Mouse (Mus musculus): ENCODE data around the gene Olfr1305. TPM values are rescaled to one million over a fixed set of nuclear protein-coding genes. Genes with fewer than 3 reads are reported as not detected.

Gene Olfr1305
- polyA plus RNA-seq (2014; fragmentation: Nextera tagmentation; extraction: Ambion mirVana), result not detected in 2 replicates

GRCm38 (mm10) chr2:111877049-111877448 is at the start of gene Olfr1305:
TSS of gene Olfr1305 (minus strand) at chr2:111877149.
- H3K36me3 ChIP-seq (ENCODE audit: control insufficient read depth, insufficient read depth, low read length), result no peaks in the 10 kb centered on the region

GRCm38 (mm10) chr2:111916171-111916570 is 39.2 kb upstream of the Olfr1305 start, which contains the start of gene Olfr1306:
TSS of gene Olfr1306 (minus strand) at chr2:111916271.
- no peak within 1 kb of the TSS for H3K9ac ChIP-seq (ENCODE audit: low read length)
- no peak within 1 kb of the TSS for H3K4me3 ChIP-seq (ENCODE audit: control insufficient read depth in 1 of 2, insufficient read depth in 1 of 2, low read depth in 1 of 2, low read length in 2 of 2)
- no peak within 1 kb of the TSS for H3K27ac ChIP-seq (replicated peaks in 1 of 2; ENCODE audit: control insufficient read depth in 1 of 2, insufficient read depth in 1 of 2, low read depth in 2 of 2, low read length in 2 of 2)
- no peaks in the 10 kb centered on the region for H3K27me3 ChIP-seq (ENCODE audit: control insufficient read depth, insufficient read depth, low read length)
- H3K36me3 ChIP-seq (ENCODE audit: control insufficient read depth, insufficient read depth, low read length), result no peaks in the 10 kb centered on the region
- 80% methylated on average over 1 of the region's 1 CpGs for WGBS
- no peak for ATAC-seq (ENCODE audit: insufficient number of reproducible peaks, insufficient read depth, low FRiP score, low read depth)
- H3K4me2 ChIP-seq (ENCODE audit: low read length), result no peak within 1 kb of the TSS
- H3K9me3 ChIP-seq (ENCODE audit: control insufficient read depth, low read length), result no peaks in the 10 kb centered on the region
- no peaks in the 10 kb centered on the region for H3K4me1 ChIP-seq (ENCODE audit: control insufficient read depth in 2 of 2, insufficient read depth in 2 of 2, low read length in 2 of 2)

More at GRCm38 (mm10) chr2:111877049-111877448, at the start of gene Olfr1305:
- 85% methylated on average over 2 of the region's 2 CpGs for WGBS
- no peaks in the 10 kb centered on the region for H3K27me3 ChIP-seq (ENCODE audit: control insufficient read depth, insufficient read depth, low read length)
- H3K9ac ChIP-seq (ENCODE audit: low read length), result no peak within 1 kb of the TSS
- H3K4me2 ChIP-seq (ENCODE audit: low read length), result no peak within 1 kb of the TSS
- H3K4me3 ChIP-seq (ENCODE audit: control insufficient read depth in 1 of 2, insufficient read depth in 1 of 2, low read depth in 1 of 2, low read length in 2 of 2), result no peak within 1 kb of the TSS
- no peak within 1 kb of the TSS for H3K27ac ChIP-seq (replicated peaks in 1 of 2; ENCODE audit: control insufficient read depth in 1 of 2, insufficient read depth in 1 of 2, low read depth in 2 of 2, low read length in 2 of 2)
- H3K9me3 ChIP-seq (ENCODE audit: control insufficient read depth, low read length), result no peaks in the 10 kb centered on the region
- no peaks in the 10 kb centered on the region for H3K4me1 ChIP-seq (ENCODE audit: control insufficient read depth in 2 of 2, insufficient read depth in 2 of 2, low read length in 2 of 2)
- no peak for ATAC-seq (ENCODE audit: insufficient number of reproducible peaks, insufficient read depth, low FRiP score, low read depth)

- H3K36me3 ChIP-seq (ENCODE audit: control insufficient read depth, insufficient read depth, low read length), result no peaks in the 10 kb centered on the region
- H3K27me3 ChIP-seq (ENCODE audit: control insufficient read depth, insufficient read depth, low read length), result no peaks in the 10 kb centered on the region
- H3K4me1 ChIP-seq (ENCODE audit: control insufficient read depth in 2 of 2, insufficient read depth in 2 of 2, low read length in 2 of 2), result no peaks in the 10 kb centered on the region
- no peak within 1 kb of the TSS for H3K27ac ChIP-seq (replicated peaks in 1 of 2; ENCODE audit: control insufficient read depth in 1 of 2, insufficient read depth in 1 of 2, low read depth in 2 of 2, low read length in 2 of 2)
- ATAC-seq (ENCODE audit: insufficient number of reproducible peaks, insufficient read depth, low FRiP score, low read depth), result no peak
- no peak within 1 kb of the TSS for H3K9ac ChIP-seq (ENCODE audit: low read length)
- WGBS, result 75% methylated on average over 2 of the region's 2 CpGs
- H3K9me3 ChIP-seq (ENCODE audit: control insufficient read depth, low read length), result no peaks in the 10 kb centered on the region
- no peak within 1 kb of the TSS for H3K4me3 ChIP-seq (ENCODE audit: control insufficient read depth in 1 of 2, insufficient read depth in 1 of 2, low read depth in 1 of 2, low read length in 2 of 2)
- H3K4me2 ChIP-seq (ENCODE audit: low read length), result no peak within 1 kb of the TSS
Measured at GRCm38 (mm10) chr2:111820240-111820639, 56.7 kb downstream of the Olfr1305 start, which contains the start of gene Olfr1303. TSS of gene Olfr1303 (minus strand) at chr2:111820340.

Other genes starting within 250 kb of the Olfr1305 start
- gene Olfr1298, start 227.9 kb downstream of the Olfr1305 start, polyA plus RNA-seq (2014; fragmentation: Nextera tagmentation; extraction: Ambion mirVana), result not detected in 2 replicates
- gene Olfr1299, start 215.7 kb downstream of the Olfr1305 start, polyA plus RNA-seq (2014; fragmentation: Nextera tagmentation; extraction: Ambion mirVana), result not detected in 2 replicates
- not detected in 2 replicates for gene Olfr1301, start 126.1 kb downstream of the Olfr1305 start, polyA plus RNA-seq (2014; fragmentation: Nextera tagmentation; extraction: Ambion mirVana)
- not detected in 2 replicates for gene Olfr1302, start 99.7 kb downstream of the Olfr1305 start, polyA plus RNA-seq (2014; fragmentation: Nextera tagmentation; extraction: Ambion mirVana)
- not detected in 2 replicates for gene Olfr1303, start 56.8 kb downstream of the Olfr1305 start, polyA plus RNA-seq (2014; fragmentation: Nextera tagmentation; extraction: Ambion mirVana)
- not detected in 2 replicates for gene Olfr1306, start 39.1 kb upstream of the Olfr1305 start, polyA plus RNA-seq (2014; fragmentation: Nextera tagmentation; extraction: Ambion mirVana)
- gene Olfr1307, start 72.3 kb upstream of the Olfr1305 start, polyA plus RNA-seq (2014; fragmentation: Nextera tagmentation; extraction: Ambion mirVana), result not detected in 2 replicates
- gene Olfr1308, start 87.8 kb upstream of the Olfr1305 start, polyA plus RNA-seq (2014; fragmentation: Nextera tagmentation; extraction: Ambion mirVana), result not detected in 2 replicates
- not detected in 2 replicates for gene Olfr1309, start 113.1 kb upstream of the Olfr1305 start, polyA plus RNA-seq (2014; fragmentation: Nextera tagmentation; extraction: Ambion mirVana)
- not detected in 2 replicates for gene Olfr1310, start 135.6 kb upstream of the Olfr1305 start, polyA plus RNA-seq (2014; fragmentation: Nextera tagmentation; extraction: Ambion mirVana)
- gene Olfr1311, start 147.3 kb upstream of the Olfr1305 start, polyA plus RNA-seq (2014; fragmentation: Nextera tagmentation; extraction: Ambion mirVana), result not detected in 2 replicates
- not detected in 2 replicates for gene Olfr1312, start 173.1 kb upstream of the Olfr1305 start, polyA plus RNA-seq (2014; fragmentation: Nextera tagmentation; extraction: Ambion mirVana)
- gene Olfr1313, start 200.7 kb upstream of the Olfr1305 start, polyA plus RNA-seq (2014; fragmentation: Nextera tagmentation; extraction: Ambion mirVana), result not detected in 2 replicates
- gene Olfr1314, start 219.6 kb upstream of the Olfr1305 start, polyA plus RNA-seq (2014; fragmentation: Nextera tagmentation; extraction: Ambion mirVana), result not detected in 2 replicates
- not detected in 2 replicates for gene Olfr1315-ps1, start 238.3 kb upstream of the Olfr1305 start, polyA plus RNA-seq (2014; fragmentation: Nextera tagmentation; extraction: Ambion mirVana)

All from heart, embryonic 14.5 days (tissue).